Mouse (Mus musculus) stomach, embryonic 14.5 days (tissue): ENCODE measurements around the gene Ptprm. TPM values are rescaled to one million over a fixed set of nuclear protein-coding genes. Genes with fewer than 3 reads are reported as not detected.

ENCODE experiments used
- ATAC-seq: fragments of 200-750 bp; cut with Nextera tagmentation; 2 replicates; pipeline ENCODE4 v1.8.0; 2017; ENCODE audit warnings: low read depth, moderate TSS enrichment; ENCODE audit not compliant: insufficient number of reproducible peaks, insufficient read depth, low FRiP score
- H3K27ac ChIP-seq: fragments of 300-500 bp; sonication (generic); 2 replicates; pipeline ENCODE4 v1.5.1; 2014; ENCODE audit warnings: mild to moderate bottlenecking, low read length, moderate library complexity, mixed read lengths
- H3K27me3 ChIP-seq: fragments of 300-500 bp; sonication (generic); 2 replicates; pipeline ENCODE4 v1.6.1; 2014; ENCODE audit warnings: low read length, control low read depth, mixed read lengths; ENCODE audit not compliant: control insufficient read depth, insufficient read depth
- H3K36me3 ChIP-seq: fragments of 300-500 bp; sonication (generic); 2 replicates; pipeline ENCODE4 v1.6.1; 2014; ENCODE audit warnings: mild to moderate bottlenecking, control low read depth, low read length, moderate library complexity, mixed read lengths; ENCODE audit not compliant: control insufficient read depth, insufficient read depth
- H3K4me1 ChIP-seq: fragments of 300-500 bp; sonication (generic); 2 replicates; pipeline ENCODE4 v1.6.1; 2014; ENCODE audit warnings: low read length, control low read depth, mixed read lengths; ENCODE audit not compliant: control insufficient read depth, insufficient read depth
- H3K4me2 ChIP-seq: fragments of 300-500 bp; sonication (generic); replicated peaks from 2 replicates; pipeline ENCODE4 v1.6.1; 2014; ENCODE audit warnings: low read depth, low read length, control low read depth
- H3K4me3 ChIP-seq: fragments of 300-500 bp; sonication (generic); 2 replicates; pipeline ENCODE4 v1.5.1; 2014; ENCODE audit warnings: low read depth, low read length, control low read depth
- H3K9ac ChIP-seq: fragments of 300-500 bp; sonication (generic); replicated peaks from 2 replicates; pipeline ENCODE4 v1.6.1; 2014; ENCODE audit warnings: low read depth, mild to moderate bottlenecking, control low read depth, low read length, moderate library complexity, mixed read lengths
- H3K9me3 ChIP-seq: fragments of 300-500 bp; sonication (generic); 2 replicates; pipeline ENCODE4 v1.6.1; 2016; ENCODE audit warnings: low read depth, low read length, control low read depth; ENCODE audit not compliant: control insufficient read depth
- WGBS: fragments of 180-500 bp; shearing (Covaris S2); extraction: QIAGEN DNeasy Blood & Tissue Kit; methylation state at CpG from one replicate; pipeline ENCODE4 v1.1.7; 2014; 5-methylcytosine and 5-hydroxymethylcytosine counted together
- polyA plus RNA-seq: library from polyadenylated mRNA; unstranded; fragments of >200 nt; fragmentation: Nextera tagmentation; extraction: Ambion mirVana; gene quantifications from 2 replicates; pipeline ENCODE4 v1.2.1, GENCODE M21; 2014

Ptprm gene
- polyA plus RNA-seq, 1 experiment from 2014 or later = 17.7 TPM

- no peak for ATAC-seq
- H3K4me1 ChIP-seq = no peaks in the 10 kb centered on the region
- H3K4me3 ChIP-seq = no peak overlapping the region
- H3K36me3 ChIP-seq = no peaks in the 10 kb centered on the region
- no peaks in the 10 kb centered on the region for H3K27me3 ChIP-seq
- no peak overlapping the region for H3K27ac ChIP-seq
- no peak overlapping the region for H3K4me2 ChIP-seq
- no peak overlapping the region for H3K9ac ChIP-seq
- WGBS = 37% methylated on average over 10 of the region's 10 CpGs
- H3K9me3 ChIP-seq = no peaks in the 10 kb centered on the region
Observed at GRCm38 (mm10) chr17:66801831-66802687, 552.2 kb downstream of the Ptprm start.

- H3K4me1 ChIP-seq = no peaks in the 10 kb centered on the region
- no peaks in the 10 kb centered on the region for H3K36me3 ChIP-seq
- ATAC-seq = no peak
- H3K9me3 ChIP-seq = no peaks in the 10 kb centered on the region
- no peak overlapping the region for H3K4me2 ChIP-seq
- no peaks in the 10 kb centered on the region for H3K27me3 ChIP-seq
- H3K4me3 ChIP-seq = no peak overlapping the region
- H3K9ac ChIP-seq = no peak overlapping the region
- no peak overlapping the region for H3K27ac ChIP-seq
- WGBS = 76% methylated on average over 6 of the region's 6 CpGs
Observed at GRCm38 (mm10) chr17:66800231-66800630, 554.0 kb downstream of the Ptprm start.

- Histone ChIP-seq H3K27me3 (no peaks in the 10 kb centered on the region), H3K4me2 (no peak overlapping the region), H3K4me1 (no peaks in the 10 kb centered on the region), H3K4me3 (no peak overlapping the region), H3K27ac (no peak overlapping the region), H3K9ac (no peak overlapping the region), H3K9me3 (no peaks in the 10 kb centered on the region), H3K36me3 (no peaks in the 10 kb centered on the region)
- WGBS = 42% methylated on average over 12 of the region's 12 CpGs
- no peak for ATAC-seq
Observed at GRCm38 (mm10) chr17:66786166-66786565, 568.1 kb downstream of the Ptprm start.

- WGBS = 78% methylated on average over 11 of the region's 11 CpGs
- H3K9ac ChIP-seq = no peak overlapping the region
- no peak for ATAC-seq
Observed at GRCm38 (mm10) chr17:66785586-66785985, 568.7 kb downstream of the Ptprm start.

GRCm38 (mm10) chr17:66783601-66784000 is 570.7 kb downstream of the Ptprm start:
- no peaks in the 10 kb centered on the region for H3K27me3 ChIP-seq
- H3K4me3 ChIP-seq = no peak overlapping the region
- no peak overlapping the region for H3K9ac ChIP-seq
- no peaks in the 10 kb centered on the region for H3K4me1 ChIP-seq
- no peaks in the 10 kb centered on the region for H3K9me3 ChIP-seq
- H3K4me2 ChIP-seq = no peak overlapping the region
- H3K27ac ChIP-seq = no peak overlapping the region
- 79% methylated on average over 4 of the region's 4 CpGs for WGBS
- no peaks in the 10 kb centered on the region for H3K36me3 ChIP-seq
- ATAC-seq = no peak

More at GRCm38 (mm10) chr17:66785586-66785985, 568.7 kb downstream of the Ptprm start:
- Histone ChIP-seq H3K36me3 (no peaks in the 10 kb centered on the region), H3K4me3 (no peak overlapping the region), H3K27me3 (no peaks in the 10 kb centered on the region), H3K9me3 (no peaks in the 10 kb centered on the region), H3K27ac (no peak overlapping the region), H3K4me1 (no peaks in the 10 kb centered on the region), H3K4me2 (no peak overlapping the region)

- H3K9ac ChIP-seq = no peak overlapping the region
- 74% methylated on average over 10 of the region's 10 CpGs for whole genome bisulfite sequencing
- H3K27ac ChIP-seq = no peak overlapping the region
- no peaks in the 10 kb centered on the region for H3K9me3 ChIP-seq
- no peaks in the 10 kb centered on the region for H3K4me1 ChIP-seq
- no peak overlapping the region for H3K4me2 ChIP-seq
- no peaks in the 10 kb centered on the region for H3K36me3 ChIP-seq
- ATAC-seq = no peak
- H3K4me3 ChIP-seq = no peak overlapping the region
- H3K27me3 ChIP-seq = no peaks in the 10 kb centered on the region
Observed at GRCm38 (mm10) chr17:66783075-66783492, 571.2 kb downstream of the Ptprm start.

GRCm38 (mm10) chr17:66781910-66782309 is 572.3 kb downstream of the Ptprm start:
- Histone ChIP-seq H3K9me3 (no peaks in the 10 kb centered on the region), H3K27me3 (no peaks in the 10 kb centered on the region), H3K4me3 (no peak overlapping the region), H3K4me1 (no peaks in the 10 kb centered on the region), H3K27ac (no peak overlapping the region), H3K9ac (no peak overlapping the region), H3K36me3 (no peaks in the 10 kb centered on the region), H3K4me2 (no peak overlapping the region)
- ATAC-seq = no peak
- WGBS = 65% methylated on average over 3 of the region's 3 CpGs

GRCm38 (mm10) chr17:66779026-66779425 is 575.2 kb downstream of the Ptprm start:
- no peaks in the 10 kb centered on the region for H3K9me3 ChIP-seq
- H3K9ac ChIP-seq = no peak overlapping the region
- H3K36me3 ChIP-seq = no peaks in the 10 kb centered on the region
- H3K4me3 ChIP-seq = no peak overlapping the region
- ATAC-seq = no peak
- no peaks in the 10 kb centered on the region for H3K27me3 ChIP-seq
- no peaks in the 10 kb centered on the region for H3K4me1 ChIP-seq
- H3K4me2 ChIP-seq = no peak overlapping the region
- no peak overlapping the region for H3K27ac ChIP-seq
- WGBS = 82% methylated on average over 1 of the region's 1 CpGs
